Mouse (Mus musculus) heart, embryonic 10.5 days (tissue): Measurements from ENCODE around the gene Sh3bp4. TPM values are rescaled to one million over a fixed set of nuclear protein-coding genes. Genes with fewer than 3 reads are reported as not detected.

Source experiments
- DNase-seq: peaks from one replicate; pipeline ENCODE4 v3.0.0-alpha.2; 2017; ENCODE audit warnings: low spot score
- H3K27ac ChIP-seq: fragments of 300-500 bp; sonication (generic); 2 replicates; pipeline ENCODE4 v1.5.1; 2016; ENCODE audit warnings: mild to moderate bottlenecking
- H3K27me3 ChIP-seq: fragments of 300-500 bp; sonication (generic); 2 replicates; pipeline ENCODE4 v1.6.1; 2016; ENCODE audit warnings: mild to moderate bottlenecking; ENCODE audit not compliant: poor library complexity, insufficient read depth, severe bottlenecking
- H3K36me3 ChIP-seq: fragments of 300-500 bp; sonication (generic); 2 replicates; pipeline ENCODE4 v1.6.1; 2016; ENCODE audit warnings: mild to moderate bottlenecking, moderate library complexity
- H3K4me1 ChIP-seq: fragments of 300-500 bp; sonication (generic); 2 replicates; pipeline ENCODE4 v1.6.1; 2016; ENCODE audit warnings: mild to moderate bottlenecking
- H3K4me3 ChIP-seq: fragments of 300-500 bp; sonication (generic); 2 replicates; pipeline ENCODE4 v1.5.1; 2016; ENCODE audit warnings: mild to moderate bottlenecking, moderate library complexity
- H3K9me3 ChIP-seq: fragments of 300-500 bp; sonication (generic); 2 replicates; pipeline ENCODE4 v1.6.1; 2016; ENCODE audit warnings: mild to moderate bottlenecking, moderate library complexity
- WGBS: fragments of 180-500 bp; shearing (Covaris S2); methylation state at CpG from one replicate; pipeline ENCODE4 v1.1.7; 2016; 5-methylcytosine and 5-hydroxymethylcytosine counted together
- polyA plus RNA-seq: library from polyadenylated mRNA; unstranded; fragments of >200 nt; fragmentation: Nextera tagmentation; extraction: Ambion mirVana; gene quantifications from 2 replicates; pipeline ENCODE4 v1.2.1, GENCODE M21; 2016

The Sh3bp4 gene
- polyA plus RNA-seq, 1 experiment from 2014 or later: 23.4 TPM

DNA sequence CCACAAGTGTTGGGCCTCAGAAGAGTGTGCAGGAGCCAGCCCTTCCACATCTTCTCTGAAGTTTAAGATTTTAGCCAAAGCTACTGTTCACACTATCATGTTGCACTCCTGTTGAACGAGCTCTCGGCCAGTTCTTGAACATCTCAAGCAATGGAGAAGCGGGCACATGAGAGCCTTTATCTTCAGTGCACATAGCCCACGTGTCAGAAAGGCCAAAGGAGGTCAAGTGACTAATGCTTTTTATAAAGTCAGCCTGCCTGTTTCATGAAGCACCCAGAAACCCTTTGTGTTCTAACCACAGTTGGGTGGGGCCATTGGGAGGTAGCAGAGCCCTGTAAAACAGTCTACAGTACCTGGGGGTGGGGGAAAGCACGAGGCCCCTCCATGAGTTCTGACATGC, 52.2 kb downstream of the Sh3bp4 start:
- no peak for DNase-seq
- H3K36me3 ChIP-seq: peaks cover 9% of the 10 kb centered on the region; the same call in 1 of the 2 replicates
- H3K4me1 ChIP-seq: peaks cover 69% of the 10 kb centered on the region
- H3K27me3 ChIP-seq: no peaks in the 10 kb centered on the region
- H3K4me3 ChIP-seq: no peak overlapping the region
- no peaks in the 10 kb centered on the region; the same call in 1 of the 2 replicates for H3K9me3 ChIP-seq
- H3K27ac ChIP-seq: peak overlapping the region; percentile 87
- 36% methylated on average over 5 of the region's 5 CpGs for WGBS

- Histone ChIP-seq H3K27ac (peak overlapping the region; percentile 87; the same call in 1 of the 2 replicates), H3K4me3 (no peak overlapping the region), H3K9me3 (no peaks in the 10 kb centered on the region; the same call in 1 of the 2 replicates), H3K4me1 (peaks cover 57% of the 10 kb centered on the region), H3K36me3 (peaks cover 9% of the 10 kb centered on the region; the same call in 1 of the 2 replicates), H3K27me3 (no peaks in the 10 kb centered on the region)
- no peak for DNase-seq
- WGBS: 83% methylated on average over 7 of the region's 7 CpGs
These were observed 53.9 kb downstream of the Sh3bp4 start for GRCm38 (mm10) chr1:89124076-89124475.

- peaks cover 48% of the 10 kb centered on the region for H3K4me1 ChIP-seq
These were observed 56.9 kb downstream of the Sh3bp4 start for GRCm38 (mm10) chr1:89127163-89127562.

GRCm38 (mm10) chr1:89130429-89130828, 60.2 kb downstream of the Sh3bp4 start:
- DNase-seq: no peak
- Histone ChIP-seq H3K4me3 (no peak overlapping the region), H3K27ac (no peak overlapping the region), H3K4me1 (peaks cover 45% of the 10 kb centered on the region), H3K9me3 (no peaks in the 10 kb centered on the region; the same call in 1 of the 2 replicates), H3K36me3 (peaks cover 9% of the 10 kb centered on the region; the same call in 1 of the 2 replicates), H3K27me3 (no peaks in the 10 kb centered on the region)
- WGBS: 83% methylated on average over 6 of the region's 6 CpGs

More at GRCm38 (mm10) chr1:89127163-89127562, 56.9 kb downstream of the Sh3bp4 start:
- Histone ChIP-seq H3K9me3 (no peaks in the 10 kb centered on the region; the same call in 1 of the 2 replicates), H3K4me3 (no peak overlapping the region), H3K27ac (no peak overlapping the region), H3K27me3 (no peaks in the 10 kb centered on the region), H3K36me3 (peaks cover 12% of the 10 kb centered on the region; the same call in 1 of the 2 replicates)
- no peak for DNase-seq
- 93% methylated on average over 3 of the region's 3 CpGs for WGBS

DNA sequence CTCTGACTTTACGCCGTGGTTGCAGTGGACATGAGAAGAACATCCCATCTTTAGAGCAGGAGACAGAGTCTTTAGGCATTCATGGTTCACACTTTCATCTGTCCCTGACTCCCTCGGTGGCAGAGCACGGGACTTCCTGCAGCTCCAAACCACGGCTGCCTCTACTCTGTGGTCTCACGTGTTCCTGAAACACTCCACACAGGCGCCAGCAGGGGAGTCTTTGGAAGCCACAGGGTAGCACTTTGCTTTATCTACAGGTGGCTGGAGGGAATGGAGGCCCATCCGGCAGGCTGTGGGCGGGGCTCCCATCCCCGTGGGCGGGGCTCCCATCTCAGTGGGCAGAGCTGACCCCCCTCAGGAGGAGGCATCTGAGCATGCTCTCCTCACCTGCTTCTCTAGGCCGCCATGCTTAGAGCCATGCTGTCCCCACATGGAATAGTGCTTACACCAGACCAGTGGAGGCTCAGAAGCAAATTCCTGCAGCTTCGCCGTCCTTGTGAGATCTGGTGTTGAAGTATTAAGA, 60.9 kb downstream of the Sh3bp4 start:
- H3K4me3 ChIP-seq: no peak overlapping the region
- no peak for DNase-seq
- WGBS: 66% methylated on average over 14 of the region's 14 CpGs
- peak overlapping the region; percentile 17; the same call in 1 of the 2 replicates for H3K27ac ChIP-seq
- no peaks in the 10 kb centered on the region for H3K27me3 ChIP-seq
- H3K36me3 ChIP-seq: peaks cover 9% of the 10 kb centered on the region; the same call in 1 of the 2 replicates
- H3K4me1 ChIP-seq: peaks cover 51% of the 10 kb centered on the region
- no peaks in the 10 kb centered on the region; the same call in 1 of the 2 replicates for H3K9me3 ChIP-seq

GRCm38 (mm10) chr1:89131707-89132106, 61.5 kb downstream of the Sh3bp4 start:
- WGBS: 72% methylated on average over 8 of the region's 8 CpGs
- DNase-seq: no peak
- Histone ChIP-seq H3K27me3 (no peaks in the 10 kb centered on the region), H3K4me3 (no peak overlapping the region), H3K27ac (peak overlapping the region; percentile 17), H3K4me1 (peaks cover 56% of the 10 kb centered on the region), H3K36me3 (peaks cover 8% of the 10 kb centered on the region; the same call in 1 of the 2 replicates), H3K9me3 (no peaks in the 10 kb centered on the region; the same call in 1 of the 2 replicates)

GRCm38 (mm10) chr1:89133266-89133665, 63.1 kb downstream of the Sh3bp4 start:
- DNase-seq: no peak
- Histone ChIP-seq H3K4me3 (no peak overlapping the region), H3K27me3 (no peaks in the 10 kb centered on the region), H3K27ac (0 out of 2 replicates have a peak overlapping the region, but pooled peaks have one; percentile 37), H3K36me3 (peaks cover 9% of the 10 kb centered on the region; the same call in 1 of the 2 replicates), H3K9me3 (no peaks in the 10 kb centered on the region), H3K4me1 (peaks cover 70% of the 10 kb centered on the region)
- WGBS: 72% methylated on average over 4 of the region's 4 CpGs

GRCm38 (mm10) chr1:89133717-89134116, 63.5 kb downstream of the Sh3bp4 start:
- no peak for DNase-seq
- WGBS: 80% methylated on average over 4 of the region's 4 CpGs

GRCm38 (mm10) chr1:89136089-89136811, 66.0 kb downstream of the Sh3bp4 start:
- H3K4me3 ChIP-seq: no peak overlapping the region
- H3K36me3 ChIP-seq: peaks cover 25% of the 10 kb centered on the region
- DNase-seq: no peak
- 77% methylated on average over 13 of the region's 13 CpGs for WGBS
- peaks cover 62% of the 10 kb centered on the region for H3K4me1 ChIP-seq
- H3K27ac ChIP-seq: no peak overlapping the region
- H3K27me3 ChIP-seq: no peaks in the 10 kb centered on the region
- H3K9me3 ChIP-seq: no peaks in the 10 kb centered on the region

More at GRCm38 (mm10) chr1:89133717-89134116, 63.5 kb downstream of the Sh3bp4 start:
- no peaks in the 10 kb centered on the region for H3K27me3 ChIP-seq
- no peaks in the 10 kb centered on the region for H3K9me3 ChIP-seq
- H3K4me1 ChIP-seq: peaks cover 73% of the 10 kb centered on the region
- peak overlapping the region; percentile 37; the same call in 1 of the 2 replicates for H3K27ac ChIP-seq
- peaks cover 9% of the 10 kb centered on the region; the same call in 1 of the 2 replicates for H3K36me3 ChIP-seq
- H3K4me3 ChIP-seq: no peak overlapping the region

DNA sequence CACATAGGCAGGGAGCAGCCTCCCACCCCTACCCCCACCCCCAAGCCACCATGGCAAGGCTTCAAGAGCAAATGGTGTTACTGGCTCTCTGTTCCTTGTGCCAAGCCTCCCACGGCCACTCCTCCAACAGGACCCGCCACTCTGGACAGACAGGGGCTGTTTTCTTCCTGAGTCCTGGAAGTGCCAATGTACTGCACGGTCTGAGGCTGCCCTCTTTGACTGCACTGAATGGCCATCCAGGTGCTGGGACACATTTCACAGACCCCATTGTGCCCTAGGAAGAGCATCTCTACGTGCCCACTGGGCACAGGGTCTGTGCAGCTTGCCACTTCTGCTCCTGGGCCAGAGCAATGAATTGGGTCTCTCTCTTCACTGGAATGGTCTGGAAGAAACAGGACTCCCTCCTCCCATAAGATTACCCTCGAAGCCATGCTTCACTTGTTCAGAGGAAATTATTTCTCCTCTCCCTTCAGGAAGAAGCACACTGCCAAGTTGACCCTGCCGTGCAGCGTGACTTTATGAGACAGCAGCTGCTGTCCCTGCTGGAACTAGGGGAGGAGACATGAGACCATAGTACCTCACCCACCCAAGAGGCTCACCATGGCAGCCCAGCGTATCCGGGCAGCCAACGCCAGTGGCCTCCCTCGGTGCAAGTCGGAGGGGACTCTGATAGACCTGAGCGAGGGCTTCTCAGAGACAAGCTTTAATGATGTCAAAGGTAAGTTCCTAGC, 67.0 kb downstream of the Sh3bp4 start:
- H3K36me3 ChIP-seq: peaks cover 30% of the 10 kb centered on the region
- WGBS: 87% methylated on average over 13 of the region's 13 CpGs
- H3K9me3 ChIP-seq: no peaks in the 10 kb centered on the region
- no peak overlapping the region for H3K4me3 ChIP-seq
- H3K27ac ChIP-seq: 0 out of 2 replicates have a peak overlapping the region, but pooled peaks have one; percentile 29
- DNase-seq: no peak
- no peaks in the 10 kb centered on the region for H3K27me3 ChIP-seq
- peaks cover 52% of the 10 kb centered on the region for H3K4me1 ChIP-seq

DNA sequence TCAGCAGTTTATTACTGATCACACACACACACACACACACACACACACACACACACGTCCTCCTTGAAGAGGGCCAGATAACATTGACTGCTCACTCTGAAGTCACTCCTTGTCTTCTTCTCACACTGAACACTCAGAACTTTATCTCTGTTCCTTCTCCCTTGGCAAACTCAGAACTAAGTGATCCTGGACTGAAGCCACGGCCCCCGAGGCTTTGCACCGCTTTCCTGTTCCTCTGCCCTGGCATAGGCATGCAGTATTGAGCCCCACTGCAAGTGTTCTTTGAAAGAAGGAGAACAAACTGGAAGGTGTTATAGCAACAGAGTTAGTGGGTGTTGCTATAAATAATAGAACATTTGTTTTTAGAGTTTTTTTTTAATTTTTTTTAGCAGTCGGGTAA, 68.1 kb downstream of the Sh3bp4 start:
- Histone ChIP-seq H3K4me1 (peaks cover 41% of the 10 kb centered on the region), H3K4me3 (no peak overlapping the region), H3K27me3 (no peaks in the 10 kb centered on the region), H3K27ac (no peak overlapping the region), H3K36me3 (peaks cover 34% of the 10 kb centered on the region), H3K9me3 (no peaks in the 10 kb centered on the region)
- WGBS: 62% methylated on average over 5 of the region's 5 CpGs
- DNase-seq: no peak

- Histone ChIP-seq H3K36me3 (peaks cover 52% of the 10 kb centered on the region), H3K27ac (no peak overlapping the region), H3K27me3 (no peaks in the 10 kb centered on the region), H3K4me1 (peaks cover 34% of the 10 kb centered on the region), H3K4me3 (no peak overlapping the region), H3K9me3 (no peaks in the 10 kb centered on the region)
- WGBS: 85% methylated on average over 9 of the region's 9 CpGs
- DNase-seq: no peak
These were observed 69.9 kb downstream of the Sh3bp4 start for GRCm38 (mm10) chr1:89140113-89140512.
